Mouse (Mus musculus): Measurements from ENCODE around the gene Mrc1. TPM values are rescaled to one million over a fixed set of nuclear protein-coding genes. Genes with fewer than 3 reads are reported as not detected.

Gene Mrc1
- polyA plus RNA-seq (2012; ENCODE audit: low replicate concordance) = 3.7 and 6.3 TPM in 2 replicates

GRCm38 (mm10) chr2:14229149-14229548 lies at the start of gene Mrc1:
Mrc1 (plus strand) TSS chr2:14229392.

Other genes starting within 250 kb of the Mrc1 start
- 3.6 and 8.4 TPM in 2 replicates for gene Hacd1, start 173.3 kb upstream of the Mrc1 start, polyA plus RNA-seq (2012; ENCODE audit: low replicate concordance)
- gene Stam, start 155.3 kb upstream of the Mrc1 start, polyA plus RNA-seq (2012; ENCODE audit: low replicate concordance) = 16.4 and 65.1 TPM in 2 replicates
- not detected in 2 replicates for gene Tmem236, start 54.9 kb upstream of the Mrc1 start, polyA plus RNA-seq (2012; ENCODE audit: low replicate concordance)
- gene Slc39a12, start 158.9 kb downstream of the Mrc1 start, polyA plus RNA-seq (2012; ENCODE audit: low replicate concordance) = 0.06 TPM in 1 of 2 replicates, not detected in the other

Measured in hematopoietic multipotent progenitor cell, adult 10-12 weeks (in vitro differentiated cells).